Mouse (Mus musculus): ENCODE measurements around the gene Sema7a.

Gene Sema7a

GRCm38 (mm10) chr9:58005753-58006461 is 66.0 kb downstream of the Sema7a start, which contains the start of gene Cyp11a1:
TSS of gene Cyp11a1 (plus strand) at chr9:58006411.
- in situ Hi-C loops (cut with MboI, MseI): no loop called here

- in situ Hi-C loops (cut with MboI, MseI): no loop called here
These were observed 68.6 kb downstream of the Sema7a start for GRCm38 (mm10) chr9:58008336-58009014.

GRCm38 (mm10) chr9:58009015-58009362 is 69.1 kb downstream of the Sema7a start:
- in situ Hi-C loops (cut with MboI, MseI): no loop called here

GRCm38 (mm10) chr9:58009588-58009987 is 69.7 kb downstream of the Sema7a start:
- in situ Hi-C loops (cut with MboI, MseI): no loop called here

GRCm38 (mm10) chr9:58011027-58011426 is 71.1 kb downstream of the Sema7a start:
- in situ Hi-C loops (cut with MboI, MseI): no loop called here

- in situ Hi-C loops (cut with MboI, MseI): no loop called here
These were observed 71.6 kb downstream of the Sema7a start for GRCm38 (mm10) chr9:58011552-58011951.
